Mouse (Mus musculus) large intestine, adult 2 months (tissue): ENCODE results near the gene Ttc7b. TPM values are rescaled to one million over a fixed set of nuclear protein-coding genes. Genes with fewer than 3 reads are reported as not detected.
A peak's percentile ranks its signal among the peaks of the same experiment; 100 is the strongest.

ENCODE experiments used
- DNase-seq: peaks from one replicate; pipeline ENCODE4 v3.0.0-alpha.2; 2012; ENCODE audit warnings: low read depth, low spot score
- WGBS: fragments of 180-500 bp; shearing (Covaris S2); methylation state at CpG from one replicate; pipeline ENCODE4 v1.1.7; 2018; 5-methylcytosine and 5-hydroxymethylcytosine counted together
- polyA plus RNA-seq: library from polyadenylated mRNA; depleted of rRNA; stranded (reverse); fragments of >200 nt; gene quantifications from 2 replicates; pipeline ENCODE4 v1.2.3, GENCODE M21; 2012

The Ttc7b gene
- polyA plus RNA-seq, 1 experiment, result 9.9 TPM

GRCm38 (mm10) chr12:100428183-100428582 lies 92.4 kb downstream of the Ttc7b start:
- no peak for DNase-seq
- 94% methylated on average over 4 of the region's 4 CpGs for WGBS

GRCm38 (mm10) chr12:100426212-100426611 lies 94.4 kb downstream of the Ttc7b start:
- no peak for DNase-seq

GRCm38 (mm10) chr12:100425028-100425427 lies 95.6 kb downstream of the Ttc7b start:
- WGBS, result 96% methylated on average over 6 of the region's 6 CpGs
- no peak for DNase-seq

More at GRCm38 (mm10) chr12:100426212-100426611, 94.4 kb downstream of the Ttc7b start:
- 63% methylated on average over 4 of the region's 4 CpGs for WGBS

GRCm38 (mm10) chr12:100422286-100422820 lies 98.3 kb downstream of the Ttc7b start:
- WGBS, result 18% methylated on average over 6 of the region's 6 CpGs
- DNase-seq, result peak; percentile 50

- DNase-seq, result no peak
- 58% methylated on average over 6 of the region's 6 CpGs for WGBS
These were observed 99.1 kb downstream of the Ttc7b start for GRCm38 (mm10) chr12:100421538-100421937.

- 75% methylated on average over 6 of the region's 6 CpGs for WGBS
- no peak for DNase-seq
These were observed 99.7 kb downstream of the Ttc7b start for GRCm38 (mm10) chr12:100420903-100421302.

GRCm38 (mm10) chr12:100419946-100420874 lies 100.4 kb downstream of the Ttc7b start:
- WGBS, result 79% methylated on average over 9 of the region's 9 CpGs

GRCm38 (mm10) chr12:100415802-100416201 lies 104.8 kb downstream of the Ttc7b start:
- WGBS, result 75% methylated on average over 6 of the region's 6 CpGs

More at GRCm38 (mm10) chr12:100419946-100420874, 100.4 kb downstream of the Ttc7b start:
- DNase-seq, result no peak

GRCm38 (mm10) chr12:100414717-100415398 lies 105.8 kb downstream of the Ttc7b start:
- WGBS, result 73% methylated on average over 14 of the region's 14 CpGs
- no peak for DNase-seq

More at GRCm38 (mm10) chr12:100415802-100416201, 104.8 kb downstream of the Ttc7b start:
- DNase-seq, result no peak

- DNase-seq, result no peak
- WGBS, result 91% methylated on average over 11 of the region's 11 CpGs
These were observed 111.9 kb downstream of the Ttc7b start for GRCm38 (mm10) chr12:100408714-100409113.

GRCm38 (mm10) chr12:100408143-100408542 lies 112.5 kb downstream of the Ttc7b start:
- WGBS, result 80% methylated on average over 8 of the region's 8 CpGs
- DNase-seq, result no peak

- WGBS, result 61% methylated on average over 7 of the region's 7 CpGs
- no peak for DNase-seq
These were observed 113.3 kb downstream of the Ttc7b start for GRCm38 (mm10) chr12:100407371-100407770.

- DNase-seq, result no peak
- 84% methylated on average over 11 of the region's 11 CpGs for WGBS
These were observed 114.5 kb downstream of the Ttc7b start for GRCm38 (mm10) chr12:100406094-100406493.

- no peak for DNase-seq
- 91% methylated on average over 8 of the region's 8 CpGs for WGBS
These were observed 115.1 kb downstream of the Ttc7b start for GRCm38 (mm10) chr12:100405512-100406030.

- WGBS, result 69% methylated on average over 3 of the region's 3 CpGs
- DNase-seq, result no peak
These were observed 116.2 kb downstream of the Ttc7b start for GRCm38 (mm10) chr12:100404430-100404829.

- 88% methylated on average over 4 of the region's 4 CpGs for WGBS
- DNase-seq, result no peak
These were observed 117.7 kb downstream of the Ttc7b start for GRCm38 (mm10) chr12:100403005-100403324.

GRCm38 (mm10) chr12:100402296-100403004 lies 118.2 kb downstream of the Ttc7b start:
- DNase-seq, result no peak
- WGBS, result 82% methylated on average over 10 of the region's 10 CpGs

GRCm38 (mm10) chr12:100400119-100400518 lies 120.5 kb downstream of the Ttc7b start:
- no peak for DNase-seq
- 81% methylated on average over 3 of the region's 3 CpGs for WGBS

- DNase-seq, result no peak
- WGBS, result 61% methylated on average over 5 of the region's 5 CpGs
These were observed 121.4 kb downstream of the Ttc7b start for GRCm38 (mm10) chr12:100399126-100399727.
